Mouse (Mus musculus) bone marrow macrophage, adult 2 months (primary cell): ENCODE data around the gene Fam219a.

Source experiments
- CTCF ChIP-seq: IDR thresholded peaks from 2 replicates; pipeline ENCODE4 v1.5.1; 2012; ENCODE audit warnings: low read depth, mild to moderate bottlenecking, low read length, moderate library complexity
- POLR2A ChIP-seq: IDR thresholded peaks from 2 replicates; pipeline ENCODE4 v1.6.1; 2012; ENCODE audit warnings: mild to moderate bottlenecking, low read depth, low read length, borderline replicate concordance

DNA sequence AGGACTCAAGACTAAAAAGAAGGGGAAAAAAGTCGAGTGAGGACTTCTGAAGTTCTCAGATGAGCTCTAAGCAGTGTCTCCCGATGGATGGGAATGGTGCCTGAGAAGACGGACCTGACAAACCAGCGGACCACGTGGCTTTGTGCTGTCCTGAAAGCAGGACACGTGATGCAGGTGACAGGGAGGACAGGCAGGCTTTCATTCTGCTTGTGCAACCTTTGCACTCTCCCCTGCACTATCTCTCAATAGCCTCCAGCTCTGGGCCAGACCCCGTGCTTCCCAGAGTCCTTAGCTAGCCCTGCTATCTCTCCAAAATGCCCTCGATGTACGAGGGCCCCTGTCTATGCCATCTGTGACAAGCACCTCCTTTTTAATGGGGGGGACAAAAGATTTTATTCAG, 44.5 kb downstream of the Fam219a start:
- TF ChIP-seq CTCF (no peak), POLR2A (no peak)
